Mouse (Mus musculus): ENCODE data around the gene Atp5mpl. TPM values are rescaled to one million over a fixed set of nuclear protein-coding genes. Genes with fewer than 3 reads are reported as not detected.

The Atp5mpl gene
- polyA plus RNA-seq (2017; shearing (Covaris generic)), result 100 to 1,000 TPM; 270 to 280 TPM

DNA sequence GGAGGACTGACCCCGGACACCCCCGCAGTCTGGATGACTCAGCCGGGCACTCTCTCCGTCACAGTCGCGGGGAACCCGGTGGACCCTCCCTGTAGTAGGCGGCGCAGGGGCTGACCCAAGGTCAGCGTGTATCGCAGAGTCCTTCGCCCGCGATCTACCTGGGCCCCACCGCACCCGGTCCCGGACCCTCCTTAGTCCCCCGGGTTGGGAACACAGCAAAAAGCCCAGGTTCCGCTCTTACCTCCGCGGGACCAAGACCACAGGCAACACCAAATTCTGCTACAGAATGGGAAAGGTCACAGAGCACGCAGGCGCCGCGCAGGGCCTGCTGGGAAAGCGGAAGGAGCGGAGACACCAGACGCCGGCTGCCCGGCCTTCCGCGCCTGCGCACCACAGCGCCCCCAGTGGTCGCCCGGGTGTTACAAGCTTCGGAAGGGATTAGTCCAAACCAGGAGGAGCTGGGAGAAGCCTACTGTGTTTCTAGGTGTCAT lies at the start of gene Atp5mpl:
Gene Atp5mpl, minus strand, starts transcription at position 295 of the 491 bp plus-strand sequence.

GRCm38 (mm10) chr12:111980887-111981367 lies 14.2 kb upstream of the Atp5mpl start, which contains the start of gene Rd3l:
Gene Rd3l (minus strand): TSS chr12:111981317.

GRCm38 (mm10) chr12:111971231-111971686 lies 4.5 kb upstream of the Atp5mpl start, which contains the start of gene Tdrd9:
Gene Tdrd9 (plus strand): TSS chr12:111971559.

Other genes with a start within 250 kb of the Atp5mpl start
- gene Klc1, start 208.1 kb downstream of the Atp5mpl start, polyA plus RNA-seq (2017; shearing (Covaris generic)), result 10 to 100 TPM; 36.3 to 43.9 TPM
- gene Xrcc3, start 153.1 kb downstream of the Atp5mpl start, polyA plus RNA-seq (2017; shearing (Covaris generic)), result 1 to 10 TPM; 5.3 to 6.5 TPM
- 10 to 100 TPM in 1 of 2 experiments, 1 to 10 TPM in 1; 4.1 to 11.7 TPM for gene Zfyve21, start 152.8 kb downstream of the Atp5mpl start, polyA plus RNA-seq (2017; shearing (Covaris generic))
- gene Ppp1r13b, start 58.9 kb downstream of the Atp5mpl start, polyA plus RNA-seq (2017; shearing (Covaris generic)), result 10 to 100 TPM; 43.0 to 62.7 TPM
- under 1 TPM in 1 of 2 experiments, not detected in 1; 0.42 TPM for gene Tdrd9, start 4.6 kb upstream of the Atp5mpl start, polyA plus RNA-seq (2017; shearing (Covaris generic))
- gene Rd3l, start 14.3 kb upstream of the Atp5mpl start, polyA plus RNA-seq (2017; shearing (Covaris generic)), result under 1 TPM in 1 of 2 experiments, not detected in 1; 0.15 TPM
- not detected for gene Aspg, start 139.7 kb upstream of the Atp5mpl start, polyA plus RNA-seq (2017; shearing (Covaris generic))
- gene Kif26a, start 179.2 kb upstream of the Atp5mpl start, polyA plus RNA-seq (2017; shearing (Covaris generic)), result under 1 TPM; 0.02 to 0.29 TPM